Mouse (Mus musculus) T-helper 17 cell (primary cell): ENCODE measurements at regions not wholly inside any gene's neighbourhood (a gene's known extent, or its start where the extent isn't known, plus 50 kb on each side); places are given as distances from the start of the nearest gene placed in this dataset.

ENCODE experiments used
- in situ Hi-C, 2 experiments: fragments of 300-600 bp; cut with MboI, MseI; formaldehyde crosslinking; loops; 1 replicate in 1 of 2; 2 replicates in 1 of 2; pipeline ENCODE4 v1.15.1; 2025; ENCODE audit warnings: high pct_unique_total_duplicates in 2 of 2

DNA sequence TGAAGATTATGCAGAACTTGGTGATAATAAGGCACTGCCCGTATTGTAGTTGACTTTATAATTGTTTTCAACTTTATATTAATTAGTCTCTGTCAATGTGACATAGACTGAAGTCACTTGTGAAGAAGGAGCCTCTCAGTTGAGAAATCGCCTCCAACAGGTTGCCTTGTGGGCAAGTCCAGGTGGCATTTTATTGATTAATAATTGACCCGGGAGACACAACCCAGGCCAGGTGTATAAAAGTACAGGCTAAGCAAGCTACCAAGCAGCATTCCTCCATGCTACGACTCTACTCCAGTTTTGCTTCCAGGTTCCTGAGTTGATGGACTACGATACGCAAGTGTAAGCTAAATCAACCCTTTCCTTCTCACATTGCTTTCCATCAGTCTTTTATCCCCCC lies 268.2 kb upstream of the Klf3 start:
- in situ Hi-C loops, result loop anchor here in 1 of 2 experiments (5.0 to 25.0 kb wide), 2 partner anchors 52 to 1373 kb away; no protein-coding TSS in a partner anchor

DNA sequence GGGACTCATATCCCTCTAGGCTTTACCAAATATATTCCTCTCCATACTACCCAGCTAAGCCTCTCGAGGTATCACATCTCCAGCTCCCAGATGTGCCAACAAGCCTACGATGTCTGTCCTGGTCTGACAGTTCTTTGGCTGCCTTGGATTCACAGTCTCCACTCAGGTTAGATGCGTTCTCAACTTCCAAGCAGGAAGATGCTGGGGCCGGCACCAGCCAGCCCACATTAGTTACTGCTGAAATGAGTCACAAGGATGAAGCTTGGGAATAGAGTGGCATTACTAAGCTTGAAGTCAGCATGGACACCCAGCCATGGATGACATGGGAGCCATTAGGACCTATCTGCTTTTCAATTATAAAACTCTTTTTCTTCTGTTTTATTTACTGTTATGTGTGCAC lies 267.6 kb upstream of the Klf3 start:
- in situ Hi-C loops, result loop anchor here in 1 of 2 experiments (5.0 to 25.0 kb wide), 2 partner anchors 52 to 1373 kb away; no protein-coding TSS in a partner anchor

DNA sequence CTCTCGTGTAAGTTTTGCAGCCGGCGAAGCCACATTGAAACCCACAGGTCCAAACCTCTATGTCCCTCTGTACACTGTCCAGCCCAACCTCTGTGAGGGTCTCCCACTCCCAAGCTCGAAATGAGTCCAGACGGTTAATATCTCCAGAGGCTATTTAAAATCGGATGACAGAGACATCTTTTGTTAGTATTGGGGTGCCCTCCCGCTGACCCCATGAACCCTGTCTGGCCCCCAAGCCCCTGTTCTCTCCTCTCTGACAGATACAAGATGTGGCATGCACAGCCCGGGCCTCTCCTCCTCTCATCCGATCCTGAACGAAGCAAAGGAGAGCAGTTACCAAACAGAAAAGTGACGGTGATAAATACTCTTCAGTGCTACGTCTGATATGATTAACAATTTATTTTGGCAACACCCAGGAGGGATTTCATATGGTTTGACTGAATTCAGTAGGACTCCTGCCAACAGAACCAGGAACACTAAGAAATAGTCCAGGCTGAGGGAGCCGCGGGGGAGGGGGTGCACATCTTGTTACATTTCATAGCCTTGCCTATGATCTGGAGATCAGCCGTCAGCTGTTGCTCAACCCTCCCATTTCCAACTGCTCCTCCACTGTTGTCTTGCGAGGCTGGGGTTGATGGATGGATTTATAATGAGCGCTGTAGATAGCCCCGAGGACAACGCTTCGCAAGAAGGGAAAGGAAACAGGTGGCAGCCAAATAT lies 266.6 kb upstream of the Klf3 start:
- in situ Hi-C loops, result loop anchor here in 1 of 2 experiments (5.0 to 25.0 kb wide), 2 partner anchors 51 to 1374 kb away; no protein-coding TSS in a partner anchor

DNA sequence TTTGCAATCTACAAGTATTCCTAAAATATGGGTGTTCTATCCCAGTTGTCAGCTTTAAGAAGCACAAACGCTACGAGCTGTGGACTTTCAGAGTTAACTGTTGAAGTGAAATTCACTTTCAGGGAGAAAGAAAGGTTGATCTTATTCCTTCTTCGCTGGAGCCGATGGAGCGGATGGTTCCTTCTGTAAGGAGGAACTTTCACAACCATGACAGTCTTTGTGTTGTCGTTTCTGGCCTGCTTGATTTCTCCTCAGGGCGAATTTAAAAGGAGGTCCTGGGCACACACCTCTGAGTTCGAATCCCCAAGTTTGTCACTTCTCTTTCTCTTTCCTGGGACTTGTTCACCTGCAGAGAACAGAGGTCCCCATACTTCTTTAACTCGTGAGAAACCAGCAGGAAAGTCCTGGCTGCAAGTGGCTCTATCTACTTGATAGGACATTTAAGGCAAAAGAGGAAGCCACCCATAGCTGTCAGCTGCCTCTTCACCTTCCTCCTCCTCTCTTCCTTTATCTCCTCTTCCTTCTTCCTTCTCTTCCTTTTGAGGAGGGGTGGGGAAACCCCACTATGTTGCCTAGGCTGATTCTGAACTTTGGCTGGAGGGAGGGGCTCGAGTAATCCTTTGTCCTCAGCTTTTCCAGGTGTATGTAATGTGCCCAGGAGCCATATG lies 265.9 kb upstream of the Klf3 start:
- in situ Hi-C loops, result loop anchor here in 1 of 2 experiments (5.0 to 25.0 kb wide), 2 partner anchors 50 to 1375 kb away; no protein-coding TSS in a partner anchor

DNA sequence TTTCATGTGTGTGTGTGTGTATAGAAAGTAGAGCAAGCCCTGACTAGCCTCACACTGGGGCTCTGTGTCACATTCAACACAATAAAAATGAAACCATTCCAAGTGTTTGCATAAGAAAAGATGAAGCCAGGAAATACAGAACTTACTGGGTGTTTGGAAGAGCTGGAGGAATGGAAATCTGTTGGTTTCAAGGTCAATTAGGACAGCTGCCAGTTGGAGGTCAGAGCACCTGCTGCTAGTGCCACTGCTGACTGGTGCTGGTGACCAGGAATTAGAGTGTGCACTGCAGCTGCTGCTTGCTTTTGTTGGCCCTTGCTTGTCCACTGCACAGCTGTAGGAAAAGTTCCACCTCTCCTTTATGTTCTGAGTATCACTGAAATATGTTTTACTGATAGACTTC lies 261.4 kb upstream of the Klf3 start:
- in situ Hi-C loops, result loop anchor here in 1 of 2 experiments (25.0 kb wide), 1 partner anchor 1379 kb away; no protein-coding TSS in a partner anchor

DNA sequence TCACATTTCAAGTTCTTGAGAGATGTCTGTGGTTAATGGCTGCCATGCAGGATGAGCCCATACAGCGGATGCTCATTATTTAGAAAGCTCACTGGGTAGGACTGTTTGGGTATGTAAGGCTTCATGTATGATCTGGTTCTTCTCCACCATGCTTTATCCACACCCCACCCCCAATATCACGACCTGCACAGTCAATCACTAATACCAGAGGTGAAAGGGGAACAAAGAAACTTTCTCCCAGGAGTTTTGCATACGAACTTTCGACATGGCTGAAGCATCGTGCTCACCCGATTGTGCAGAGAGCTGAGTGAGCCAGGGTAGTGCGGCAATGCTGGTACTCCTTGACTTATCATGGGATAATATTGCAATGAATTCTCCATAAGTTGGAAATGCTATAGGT lies 247.3 kb upstream of the Klf3 start:
- in situ Hi-C loops, result no loop called here

DNA sequence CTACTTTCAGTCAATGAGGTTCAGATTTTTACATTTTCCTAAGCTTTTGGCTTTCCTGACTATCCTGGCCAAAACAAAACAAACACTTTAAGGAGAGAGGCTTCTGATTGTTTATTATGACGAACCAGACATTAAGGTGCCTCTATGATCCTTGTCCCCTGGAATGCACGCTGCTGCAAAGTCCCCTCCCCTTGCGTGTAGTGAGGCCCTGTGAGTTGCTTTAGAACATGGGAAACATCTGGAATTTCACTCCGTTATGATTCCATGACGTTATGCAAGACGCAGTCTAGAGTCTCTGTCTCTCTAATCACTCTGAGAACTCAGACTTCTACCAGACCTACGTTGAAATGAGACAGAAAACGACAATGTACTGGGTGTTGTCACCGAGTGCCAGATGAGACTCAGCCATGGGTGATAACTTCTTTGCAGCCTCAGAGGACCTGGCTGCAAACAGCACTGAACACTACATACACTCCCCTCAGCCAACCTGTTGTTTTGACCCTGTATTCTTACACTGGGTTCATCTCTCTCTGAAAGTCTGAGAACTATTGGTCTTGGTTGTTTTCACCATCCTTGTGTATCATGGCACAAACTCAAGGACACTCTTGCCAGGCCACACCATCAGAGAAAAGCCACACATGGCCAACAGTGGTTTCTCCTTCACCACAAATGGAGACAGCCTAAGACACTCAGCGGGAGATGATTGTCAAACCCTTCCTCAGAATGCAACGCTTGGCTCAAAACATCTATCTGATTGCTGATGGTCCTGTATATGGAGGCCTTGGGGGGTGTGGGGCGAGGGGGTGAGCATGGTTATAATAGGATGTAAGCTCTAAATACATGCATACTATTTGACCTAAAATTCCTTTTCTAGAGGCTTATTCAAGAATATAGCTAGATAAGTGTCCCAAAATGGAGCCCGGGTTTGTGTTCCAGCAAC lies 236.5 kb upstream of the Klf3 start:
- in situ Hi-C loops, result loop anchor here in 1 of 2 experiments (5.0 kb wide), 1 partner anchor 134 kb away; no protein-coding TSS in a partner anchor

DNA sequence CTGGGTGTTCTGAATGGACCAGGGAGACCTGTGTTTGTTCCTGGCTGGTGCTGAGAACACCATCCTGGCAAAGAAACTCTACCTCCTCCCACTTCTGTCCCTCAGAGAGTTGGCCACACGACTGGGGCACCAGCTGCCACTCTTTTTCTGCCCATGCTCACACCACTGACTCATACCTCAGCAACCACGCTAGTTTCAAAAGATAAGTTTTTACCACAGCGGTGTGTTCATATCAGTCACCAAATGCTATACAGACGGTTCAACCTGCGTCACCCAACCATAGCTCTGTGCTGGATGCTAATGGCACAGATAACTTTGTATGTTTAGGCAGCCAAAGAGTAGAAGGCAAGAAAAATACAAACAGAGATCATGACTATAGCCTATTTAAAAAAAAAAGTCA lies 235.4 kb upstream of the Klf3 start:
- in situ Hi-C loops, result loop anchor here in 1 of 2 experiments (5.0 kb wide), 1 partner anchor 136 kb away; no protein-coding TSS in a partner anchor

DNA sequence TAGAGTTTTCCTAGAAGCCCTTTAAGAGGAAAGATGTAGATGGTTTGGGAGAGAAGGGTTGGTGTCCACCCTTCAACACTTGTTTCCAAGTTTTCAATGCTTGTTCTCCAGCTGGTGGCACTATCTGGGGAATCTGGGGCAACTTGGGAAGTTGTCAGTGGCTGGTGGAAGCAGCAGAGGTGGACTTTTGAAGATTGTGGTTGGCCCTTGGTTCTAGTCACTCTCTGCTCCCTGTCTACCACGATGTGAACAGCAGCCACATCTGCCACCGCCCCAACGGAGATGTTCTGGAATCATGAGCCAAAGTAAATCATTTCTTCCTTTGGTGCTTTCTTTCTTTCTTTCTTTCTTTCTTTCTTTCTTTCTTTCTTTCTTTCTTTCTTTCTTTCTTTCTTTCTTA lies 234.9 kb upstream of the Klf3 start:
- in situ Hi-C loops, result loop anchor here in 1 of 2 experiments (5.0 kb wide), 1 partner anchor 136 kb away; no protein-coding TSS in a partner anchor

DNA sequence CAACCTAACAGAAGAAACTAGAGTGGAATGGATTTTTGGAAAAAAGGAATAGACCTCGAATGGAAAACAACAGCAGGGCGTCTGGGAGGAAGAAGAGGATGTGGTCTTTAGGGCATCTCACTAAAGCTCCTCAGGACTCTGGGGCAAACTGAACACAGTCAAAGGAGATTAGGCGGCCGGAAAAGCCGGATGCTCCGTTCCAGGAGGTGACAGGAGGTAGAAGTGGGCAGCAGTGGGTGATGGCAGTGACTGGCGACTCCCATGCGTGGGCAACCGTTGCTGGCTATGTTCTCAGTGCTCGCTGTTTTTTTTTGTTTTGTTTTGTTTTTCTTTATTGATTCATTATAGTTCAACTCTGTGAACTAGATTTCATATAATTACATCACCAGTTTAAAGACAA lies 228.8 kb upstream of the Klf3 start:
- in situ Hi-C loops, result no loop called here

DNA sequence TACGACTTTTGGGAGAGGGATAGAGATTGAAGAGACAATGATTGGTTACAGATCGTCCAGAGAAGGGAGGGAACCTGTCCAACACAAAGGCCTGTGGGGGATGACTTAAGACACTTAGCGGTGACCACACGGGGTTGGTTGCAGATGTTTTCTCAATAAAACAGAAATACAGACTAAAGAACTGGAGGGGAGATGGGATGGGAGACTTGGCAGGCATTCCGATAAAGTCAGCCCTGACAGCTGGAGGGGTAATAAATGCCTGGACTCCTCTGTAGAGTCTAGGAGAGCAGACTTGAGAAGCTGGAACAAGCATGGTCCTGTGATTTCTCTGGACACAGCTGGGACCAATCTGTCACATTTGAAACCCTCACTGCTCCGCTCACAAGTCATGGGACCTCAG lies 227.3 kb upstream of the Klf3 start:
- in situ Hi-C loops, result no loop called here

DNA sequence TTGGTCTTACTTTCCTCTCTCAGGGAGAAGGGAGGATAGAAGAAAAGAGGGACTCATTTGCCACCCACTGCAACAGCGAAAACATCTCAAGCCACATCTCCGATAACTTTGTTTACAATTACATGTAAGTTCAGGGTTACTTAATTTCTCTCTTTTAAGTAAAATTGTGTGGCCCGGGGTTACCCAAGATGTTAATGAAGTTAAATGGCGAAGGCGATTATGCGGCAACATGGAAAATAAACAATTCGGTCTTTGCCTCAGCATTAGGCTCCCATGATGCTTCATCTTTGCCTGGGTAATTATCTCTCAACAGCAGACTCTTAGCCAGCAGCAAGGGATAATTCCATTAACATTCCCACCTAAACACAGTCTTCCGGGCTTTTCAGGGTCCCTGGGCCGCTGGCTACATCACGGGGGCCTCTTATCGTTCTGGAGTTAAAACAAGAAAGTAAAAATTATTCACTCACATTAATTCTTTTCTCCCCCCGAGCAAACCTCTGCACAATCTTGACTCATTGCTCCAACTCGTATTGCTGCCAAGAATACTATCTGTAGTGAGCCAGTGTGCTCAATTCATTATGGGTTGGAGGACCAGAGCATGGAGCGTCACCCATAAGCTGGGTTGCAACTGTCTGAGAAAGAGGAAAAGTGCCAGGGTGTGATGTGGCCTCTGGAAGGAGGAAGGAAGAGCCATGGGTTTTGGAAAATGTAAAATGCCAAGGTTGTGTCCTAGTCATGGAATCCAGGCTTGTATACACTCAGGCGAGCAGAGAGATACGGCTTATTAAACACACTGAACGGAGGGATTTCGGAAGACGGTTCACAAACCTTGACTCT lies 226.5 kb upstream of the Klf3 start:
- in situ Hi-C loops, result no loop called here

DNA sequence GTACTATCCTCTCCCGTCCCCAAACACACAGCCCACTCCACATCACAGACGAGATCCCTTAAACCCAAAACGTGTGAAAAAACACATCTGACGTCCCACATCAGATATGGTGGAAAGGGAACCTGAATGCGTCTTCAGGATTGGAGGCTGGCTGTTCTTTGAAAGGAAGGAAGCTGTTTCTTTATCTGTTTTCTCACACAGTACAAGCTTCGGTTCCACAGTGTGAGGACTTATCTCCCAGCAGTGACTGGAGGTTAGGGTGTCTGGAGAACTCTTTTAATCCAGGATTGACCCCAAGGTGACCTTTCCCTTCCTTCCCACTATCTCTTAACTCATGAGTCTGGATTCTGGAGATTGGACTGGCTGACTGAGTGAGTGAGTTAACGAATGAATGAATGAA lies 225.8 kb upstream of the Klf3 start:
- in situ Hi-C loops, result no loop called here

DNA sequence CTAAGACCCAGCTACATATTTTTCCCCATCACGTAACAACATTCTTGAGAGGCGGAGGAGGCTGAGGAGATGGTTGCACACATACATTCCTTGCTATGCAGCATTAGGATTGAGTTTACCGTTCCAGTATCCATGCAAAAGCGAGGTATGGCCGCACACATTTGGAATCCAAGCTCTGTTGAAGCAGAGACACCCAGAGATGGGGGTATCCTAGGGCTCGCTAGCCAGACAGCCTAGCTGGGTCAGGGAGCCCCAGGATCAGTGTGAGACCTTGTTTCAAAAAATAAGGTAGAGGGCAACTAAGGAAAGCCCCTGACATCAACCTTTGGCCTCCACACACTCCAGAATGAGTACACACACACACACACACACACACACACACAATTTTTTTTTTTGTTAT lies 224.7 kb upstream of the Klf3 start:
- in situ Hi-C loops, result no loop called here

DNA sequence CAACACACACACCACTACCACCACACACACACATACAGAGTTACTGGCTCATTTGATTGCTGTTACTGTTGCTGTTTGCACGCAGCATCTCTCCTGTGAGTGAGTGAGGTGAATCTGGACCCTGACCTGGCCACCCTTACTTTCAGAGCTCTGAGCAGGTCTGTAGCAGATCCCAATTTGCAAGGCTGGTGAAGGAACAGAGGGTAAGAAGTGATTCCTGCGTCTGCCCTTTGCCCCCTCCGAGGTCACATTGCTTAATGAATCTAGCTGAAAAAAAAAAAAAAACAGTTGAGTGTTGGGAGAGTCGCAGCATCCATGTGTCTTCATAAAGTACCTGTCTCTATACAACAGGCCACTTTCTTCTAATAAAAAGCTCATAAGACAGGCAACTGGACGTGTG lies 224.1 kb upstream of the Klf3 start:
- in situ Hi-C loops, result no loop called here

DNA sequence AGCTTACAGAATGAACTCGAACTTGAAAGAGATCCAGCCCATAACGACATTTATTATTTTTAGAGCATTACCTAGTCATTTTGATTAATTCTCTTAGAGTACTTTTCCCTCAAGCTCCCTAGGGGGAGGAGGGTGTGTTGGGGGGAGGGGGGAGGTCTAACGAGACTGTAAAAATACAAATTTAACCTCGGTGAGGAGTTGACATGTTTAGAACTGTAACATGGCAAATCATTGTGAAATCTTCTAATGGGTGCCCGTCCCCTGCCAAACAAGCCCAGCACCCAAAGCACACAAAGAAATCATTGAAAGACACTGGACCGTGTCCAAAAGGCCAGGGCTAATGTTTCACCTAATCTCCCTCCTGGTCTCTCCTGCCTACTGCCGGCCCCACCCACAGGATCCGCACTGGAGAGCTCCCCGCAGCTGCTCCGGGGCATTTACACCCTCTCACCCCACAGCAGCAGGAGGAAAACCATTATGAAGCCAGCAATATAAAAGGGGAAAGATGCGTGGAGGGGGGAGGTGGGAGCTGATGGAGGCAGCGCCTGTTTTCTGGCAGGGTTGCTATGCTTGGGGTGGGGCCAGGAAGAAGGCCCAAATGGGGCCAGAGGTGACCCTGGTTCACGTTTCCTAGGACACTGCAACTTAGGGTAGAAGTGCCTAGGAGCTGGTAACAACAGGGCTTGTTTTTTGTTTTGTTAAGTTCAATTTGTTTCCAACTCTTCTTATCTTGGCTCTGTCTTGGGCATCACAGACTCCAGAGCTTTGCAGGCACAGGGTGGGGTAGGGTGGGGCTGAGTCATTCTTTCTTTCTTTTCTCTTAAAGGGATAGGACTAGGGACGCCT lies 223.5 kb upstream of the Klf3 start:
- in situ Hi-C loops, result no loop called here

DNA sequence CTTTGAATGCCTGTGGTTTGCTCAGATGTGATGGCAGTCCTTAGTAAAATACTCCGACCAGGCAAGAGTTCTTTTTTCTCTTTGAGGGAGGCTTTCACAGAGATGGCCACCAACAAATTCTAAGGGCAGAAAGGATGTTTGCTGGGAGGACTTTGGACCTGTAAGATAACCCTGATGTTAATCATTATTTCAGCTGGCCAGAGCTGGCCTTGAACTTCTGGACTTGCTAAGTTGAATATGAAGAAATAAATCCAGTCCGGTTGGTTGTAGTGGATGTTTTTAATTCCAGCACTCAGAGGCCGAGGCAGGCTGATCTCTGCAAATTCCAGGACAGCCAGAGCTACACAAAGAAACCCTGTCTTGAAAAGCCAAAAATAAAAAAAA lies 222.9 kb upstream of the Klf3 start:
- in situ Hi-C loops, result no loop called here

DNA sequence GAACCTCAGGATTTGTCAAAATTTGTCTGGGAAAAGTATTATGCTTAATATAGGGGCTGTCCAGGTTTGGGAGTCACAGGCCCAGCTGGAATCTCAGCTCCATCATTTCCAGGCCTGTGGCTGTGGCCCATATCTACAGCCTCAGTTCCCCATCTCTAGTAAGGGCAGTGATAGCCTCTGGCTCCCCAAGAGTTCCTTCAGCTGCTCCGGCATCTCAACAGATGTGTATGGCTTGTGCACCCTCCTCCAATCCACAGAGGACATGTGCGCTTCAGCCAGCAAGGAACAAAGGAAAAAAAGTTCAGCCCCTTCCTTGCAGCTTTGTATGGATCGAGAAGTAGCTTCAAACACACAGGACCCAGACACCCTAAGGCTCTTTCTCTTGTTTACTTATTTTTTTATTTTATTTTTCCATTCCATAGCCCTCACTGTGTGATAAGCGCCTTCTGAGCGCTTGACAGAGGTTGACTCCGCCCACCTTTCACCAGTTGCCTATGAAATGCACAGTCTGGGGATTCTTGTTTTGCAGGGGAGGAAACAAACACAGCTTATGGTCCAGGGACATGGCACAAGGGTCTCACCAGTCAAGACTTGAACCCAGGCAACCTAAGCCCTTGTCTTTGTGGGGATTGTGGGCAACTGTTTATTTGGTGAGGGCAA lies 222.3 kb upstream of the Klf3 start:
- in situ Hi-C loops, result no loop called here

DNA sequence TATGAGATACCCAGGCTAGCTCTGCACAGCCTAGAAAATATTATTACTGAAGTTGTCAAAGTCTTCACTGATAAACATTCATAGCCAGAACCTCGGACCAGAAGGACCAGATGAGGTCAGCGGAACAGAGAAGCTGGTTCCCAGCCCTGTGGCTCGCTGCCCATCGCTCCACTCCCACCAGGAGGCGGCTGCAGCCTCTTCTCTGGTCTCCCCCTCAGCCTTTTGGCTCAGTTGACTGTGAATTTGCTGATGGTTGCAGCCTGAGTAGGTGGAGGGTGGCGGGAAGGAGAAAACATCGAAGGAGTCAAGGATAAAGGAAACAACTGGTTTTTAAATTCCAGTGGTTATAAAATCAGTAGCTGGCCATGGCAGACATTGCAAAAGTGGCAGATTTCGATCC lies 221.7 kb upstream of the Klf3 start:
- in situ Hi-C loops, result no loop called here
